Mouse (Mus musculus): ENCODE results near the gene Tgfbr3l.

DNA sequence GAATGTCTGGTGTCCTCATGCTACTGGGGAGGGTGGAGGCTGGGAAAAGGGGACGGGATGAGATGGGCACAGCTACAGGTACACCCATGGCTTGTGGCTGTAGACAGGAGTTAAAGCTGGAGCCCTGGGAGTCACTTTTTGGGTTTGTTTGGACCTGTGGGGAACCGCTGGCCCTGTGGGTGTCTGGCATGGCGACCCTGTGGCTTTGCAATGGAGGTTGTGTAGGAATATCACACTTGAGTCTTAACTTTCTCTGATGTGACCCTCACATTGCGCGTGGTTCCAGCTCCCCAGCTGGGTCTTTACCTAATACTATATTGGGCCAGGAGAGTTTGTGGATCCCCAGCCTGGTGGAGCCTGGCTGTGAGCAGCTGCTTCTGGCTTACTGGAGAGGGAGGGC, 3.0 kb upstream of the Tgfbr3l start:
- TF ChIP-seq POLR2A (IDR thresholded peaks at IDR 0.05; ENCODE audit: extremely low read depth, insufficient read depth, low read length) (no peak), CTCF (IDR thresholded peaks at IDR 0.05; ENCODE audit: low read depth, low read length) (no peak)

Measured in liver, adult 2 months (tissue).